Mouse (Mus musculus): Measurements from ENCODE around the gene Rgs9.

Rgs9 gene

DNA sequence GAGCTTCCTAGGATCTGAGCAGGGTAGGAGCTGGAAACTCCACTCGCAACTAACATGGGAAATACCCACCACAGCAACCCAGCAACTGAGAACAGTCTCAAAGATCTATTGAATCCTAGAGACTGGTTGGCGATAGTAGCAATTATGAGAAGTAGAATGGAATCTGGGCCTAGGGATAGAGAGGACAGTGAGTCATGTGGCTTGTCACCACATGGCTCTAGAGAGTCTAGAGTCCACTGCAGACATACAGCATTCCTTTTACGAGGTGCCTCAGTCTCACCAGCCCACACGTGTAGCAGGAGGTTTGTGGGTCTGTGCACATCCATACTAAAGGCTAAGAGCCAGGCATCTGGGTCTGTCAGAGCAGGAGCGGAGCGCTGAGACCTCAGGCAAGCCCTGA lies 59.3 kb downstream of the Rgs9 start:
- DNase-seq: no peak

DNA sequence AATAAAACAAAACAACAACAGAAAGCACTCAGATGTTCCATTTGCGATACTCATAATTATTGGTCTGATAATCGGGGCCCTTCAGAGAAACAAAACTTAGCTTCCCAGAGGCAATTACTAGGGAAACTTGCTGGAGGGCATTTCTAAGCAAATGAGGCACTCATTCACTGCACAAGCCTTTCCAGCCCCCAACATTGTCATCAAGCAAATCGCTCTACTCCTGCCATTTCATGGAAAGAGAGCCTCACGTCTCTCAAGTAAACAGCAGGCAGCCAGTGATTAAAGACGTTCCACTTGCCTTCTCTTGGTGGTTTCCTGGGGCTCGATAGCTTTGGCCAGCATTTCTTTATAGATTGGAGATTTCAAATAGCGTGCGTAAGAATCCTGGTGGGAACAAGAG lies 60.1 kb downstream of the Rgs9 start:
- no peak for DNase-seq

DNA sequence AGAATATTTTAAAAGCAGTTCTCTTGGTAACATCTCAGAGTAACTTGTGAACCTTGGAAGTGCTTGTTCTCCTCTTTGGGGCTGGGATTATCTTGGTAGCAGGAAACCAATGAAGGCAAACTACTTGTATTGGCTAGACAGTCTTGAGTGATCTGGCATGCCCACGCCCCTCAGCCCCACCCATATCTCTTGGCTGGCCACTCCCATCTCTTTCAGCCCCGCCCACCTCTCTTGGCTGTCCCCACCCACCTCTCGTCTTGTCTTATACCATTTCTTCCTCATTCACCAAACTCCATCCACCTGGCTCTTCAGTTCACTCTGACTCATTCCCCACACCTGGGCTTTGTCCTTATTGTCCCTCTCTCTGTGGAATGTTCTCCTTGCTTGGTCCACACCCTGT lies 64.3 kb downstream of the Rgs9 start:
- no peak for DNase-seq

DNA sequence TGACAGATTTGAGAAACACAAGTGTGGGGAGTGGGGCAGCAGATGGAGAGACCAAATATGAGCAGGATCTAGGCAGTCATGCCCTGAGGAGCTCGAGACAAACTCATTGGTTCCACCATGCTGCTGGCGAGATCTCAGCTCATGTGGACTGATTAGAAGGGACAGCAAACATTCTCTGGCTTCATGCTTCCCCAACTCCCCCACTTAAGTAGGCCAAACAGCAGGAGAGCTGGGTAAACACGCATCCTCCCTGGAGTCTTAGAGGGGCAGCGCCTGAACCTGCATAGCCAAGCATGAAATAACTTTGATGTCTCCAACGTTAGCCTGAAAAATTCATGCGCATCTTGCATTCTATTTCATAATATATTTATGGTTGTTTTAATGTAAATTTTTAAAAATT lies 65.1 kb downstream of the Rgs9 start:
- no peak for DNase-seq

DNA sequence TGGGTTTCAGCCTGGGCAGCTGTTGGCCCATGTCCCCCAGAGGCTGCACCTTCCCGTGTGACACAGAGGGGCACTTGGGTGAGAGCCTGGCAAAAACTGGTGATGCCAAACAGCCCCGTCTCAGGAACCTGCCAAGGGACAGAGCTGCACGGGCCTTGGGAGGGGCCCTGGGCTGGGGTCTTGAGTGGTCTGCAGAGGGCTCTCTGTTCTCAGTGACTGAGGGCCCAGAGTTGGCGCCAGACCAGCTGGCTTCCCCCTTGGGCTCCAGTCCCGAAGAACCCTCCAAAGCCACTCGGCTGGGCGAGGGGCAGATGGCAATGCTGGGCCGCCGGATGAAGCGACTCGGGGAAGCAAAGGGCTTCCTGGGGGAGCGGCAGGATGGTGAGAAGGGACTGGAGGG lies 70.8 kb downstream of the Rgs9 start:
- DNase-seq: peak; percentile 58 to 63

DNA sequence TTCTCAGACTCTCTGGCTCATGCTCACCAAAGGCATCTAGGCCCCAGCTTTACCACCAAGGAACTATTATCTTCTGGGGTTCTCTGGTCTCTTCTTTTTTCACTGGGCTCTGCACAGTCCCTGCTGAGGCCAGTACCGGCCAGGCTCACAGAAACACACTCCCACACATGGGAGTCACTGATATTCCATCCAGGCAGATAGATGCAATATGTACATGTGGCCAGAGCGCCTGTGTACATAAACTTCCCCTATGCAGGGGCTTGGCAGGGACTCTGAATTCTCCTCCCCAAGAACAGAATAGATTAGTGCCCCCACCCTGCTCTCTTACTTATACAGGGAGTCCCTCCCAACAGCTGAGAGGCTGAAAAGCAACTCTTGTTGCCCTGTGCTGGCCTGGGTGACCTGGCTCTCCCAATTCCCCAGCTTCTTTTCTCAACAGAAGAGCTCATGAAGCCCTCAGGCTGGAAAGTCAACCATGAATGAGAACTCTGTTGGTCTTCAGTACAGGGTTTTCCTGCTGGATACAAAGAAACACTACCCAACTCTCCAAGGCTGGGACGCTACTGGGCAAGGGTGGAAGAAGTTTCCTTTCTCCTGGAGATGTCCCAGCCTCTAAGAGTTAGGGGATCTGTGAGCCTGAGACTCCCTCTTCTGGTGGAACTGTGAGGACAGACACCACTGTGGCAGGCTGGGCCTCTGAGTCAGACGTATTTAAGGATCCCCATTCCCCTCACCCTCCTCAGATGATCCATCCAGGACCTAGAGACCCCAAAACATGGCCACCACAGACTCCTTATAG lies 76.5 kb downstream of the Rgs9 start:
- DNase-seq: no peak

DNA sequence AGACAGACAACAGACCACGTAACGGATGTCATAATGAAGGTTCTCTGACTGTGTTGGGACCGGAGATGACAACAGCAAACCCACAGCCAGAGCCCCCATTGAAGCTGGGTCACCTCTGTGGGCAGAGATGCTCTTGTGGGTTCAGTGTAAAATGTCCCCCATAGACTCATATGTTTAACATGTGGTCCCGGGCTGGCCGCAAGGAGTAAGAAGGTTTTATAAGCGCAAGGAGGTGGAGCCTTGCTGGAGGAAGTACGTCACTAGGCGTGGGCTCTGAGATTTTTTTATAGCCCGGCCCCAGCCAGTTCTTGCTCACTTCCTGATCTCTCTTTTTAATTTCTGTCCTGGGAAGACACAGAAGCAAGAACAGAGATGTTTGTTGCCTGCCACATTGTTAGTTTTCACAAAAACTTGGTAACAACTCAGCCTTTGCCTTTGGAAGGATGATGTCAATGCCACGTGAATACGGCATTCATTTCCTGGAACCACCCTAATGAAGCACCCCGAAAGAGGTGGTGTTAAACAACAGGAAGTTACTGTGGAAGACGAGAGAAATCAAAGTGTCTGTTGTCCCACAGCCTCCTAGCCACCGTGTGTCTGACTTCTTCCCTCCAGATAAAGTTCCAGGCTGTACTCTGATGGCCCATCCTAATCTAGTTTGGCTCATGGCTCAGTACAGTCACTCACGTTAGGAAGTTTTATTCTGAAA lies 79.1 kb downstream of the Rgs9 start:
- DNase-seq: no peak

DNA sequence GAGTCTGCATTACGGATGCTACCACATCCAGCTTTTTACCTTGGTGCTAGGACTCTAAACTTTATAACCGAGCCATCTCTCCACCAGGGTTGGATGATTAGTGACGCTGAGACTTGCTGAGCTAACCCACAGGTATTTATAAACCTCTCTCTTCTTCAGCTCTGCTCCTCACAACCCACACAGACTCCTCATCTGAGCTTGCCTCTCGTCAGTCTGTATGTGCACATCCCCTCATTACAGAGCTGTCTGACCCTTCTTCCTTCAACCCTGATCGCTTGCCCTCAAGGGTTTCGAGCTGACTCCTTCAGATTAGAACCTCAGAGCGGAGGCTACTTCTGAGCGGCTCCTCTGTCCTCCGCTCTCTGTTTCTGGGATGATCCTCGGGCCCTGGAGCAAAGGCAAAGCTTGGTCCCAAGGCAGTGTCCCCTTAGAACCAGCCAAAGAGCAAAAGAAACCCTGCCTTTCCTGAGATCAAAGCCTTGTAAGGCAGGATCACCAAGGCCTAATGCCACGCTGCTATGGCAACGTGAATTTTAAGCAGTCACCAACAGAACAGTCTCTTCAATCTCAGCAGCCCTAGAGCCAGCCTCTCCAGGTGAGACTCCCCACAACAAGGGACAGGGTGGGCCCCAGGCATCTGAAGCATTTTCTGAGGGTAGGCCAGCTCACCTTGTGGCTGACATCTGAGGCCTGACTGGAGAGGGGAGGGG lies 79.9 kb downstream of the Rgs9 start:
- DNase-seq: no peak

DNA sequence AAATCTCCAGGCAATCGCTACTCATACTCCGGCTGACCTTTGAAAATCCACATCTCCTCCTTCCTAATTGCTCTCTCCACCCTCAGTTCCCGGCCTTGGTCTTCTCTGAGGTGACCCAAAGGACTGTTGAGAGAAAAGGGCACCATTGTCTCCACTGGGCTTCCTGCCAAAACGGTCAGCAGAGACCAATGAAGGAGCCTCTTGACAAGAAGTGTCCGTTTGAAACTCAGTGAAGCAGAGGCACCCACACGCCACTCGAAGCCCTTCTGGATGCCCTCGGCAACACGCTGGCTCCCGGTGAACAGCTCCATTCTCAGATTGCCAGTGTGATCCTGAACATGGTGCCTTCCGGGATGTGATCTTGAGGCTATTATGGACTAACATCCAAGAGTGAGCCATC lies 87.2 kb downstream of the Rgs9 start:
- DNase-seq: peak in 1 of 2 experiments; percentile 30

DNA sequence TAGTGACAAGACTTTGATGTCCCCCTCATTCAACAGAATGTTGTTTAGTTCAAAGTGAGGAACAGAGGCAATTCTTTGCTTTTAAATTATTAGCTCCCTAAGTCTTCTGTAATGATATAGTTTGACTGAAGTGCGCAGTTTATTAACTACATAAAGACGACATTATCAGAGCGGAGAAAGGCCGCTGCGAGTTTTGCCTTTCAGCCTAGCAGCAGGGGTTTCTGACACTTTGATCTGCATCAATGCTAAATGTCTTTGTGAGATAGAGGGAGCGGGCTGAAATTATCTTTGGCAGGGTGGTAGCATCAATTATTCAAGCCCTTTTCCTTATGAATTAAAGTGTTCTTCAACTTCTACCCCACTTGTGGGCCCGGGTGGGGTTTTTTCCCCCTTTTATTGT lies 87.6 kb downstream of the Rgs9 start:
- no peak for DNase-seq

DNA sequence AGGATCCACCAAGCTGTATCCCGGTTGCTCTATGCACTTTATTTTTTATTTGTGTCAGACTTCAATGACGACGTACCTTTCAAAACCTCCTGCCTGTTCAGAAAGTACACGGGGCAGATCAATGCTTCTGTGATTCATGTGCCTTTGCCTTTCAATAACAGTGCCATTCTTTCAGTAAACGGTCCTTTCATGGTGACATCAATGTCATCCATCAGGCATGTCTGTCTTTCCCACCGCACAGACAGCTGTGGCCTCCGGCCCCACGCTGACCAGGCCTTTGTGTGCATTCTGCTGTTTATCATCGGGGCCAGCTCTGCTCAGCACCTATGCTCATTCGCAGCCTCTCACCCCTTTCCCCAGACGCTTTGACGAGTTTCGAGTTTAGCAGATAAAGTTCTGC lies 91.2 kb downstream of the Rgs9 start:
- DNase-seq: no peak

DNA sequence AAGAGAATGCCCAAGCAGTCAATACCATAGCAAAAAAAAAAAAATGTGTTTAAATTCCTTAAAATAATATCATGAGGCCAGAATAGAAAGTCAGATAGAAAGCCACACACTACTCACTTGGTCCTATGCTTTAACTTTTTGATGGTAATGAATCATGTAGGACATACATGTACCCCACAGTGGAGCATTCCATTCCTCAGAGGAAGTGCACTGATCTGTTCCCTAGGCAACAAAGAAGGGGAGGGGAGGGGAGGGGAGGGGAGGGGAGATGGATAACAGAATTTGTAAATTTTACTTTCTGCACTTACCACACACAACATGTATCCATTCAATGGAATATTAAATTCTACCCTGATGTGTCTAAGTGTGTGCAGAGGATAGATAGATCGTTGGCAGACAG lies 91.9 kb downstream of the Rgs9 start:
- DNase-seq: no peak

DNA sequence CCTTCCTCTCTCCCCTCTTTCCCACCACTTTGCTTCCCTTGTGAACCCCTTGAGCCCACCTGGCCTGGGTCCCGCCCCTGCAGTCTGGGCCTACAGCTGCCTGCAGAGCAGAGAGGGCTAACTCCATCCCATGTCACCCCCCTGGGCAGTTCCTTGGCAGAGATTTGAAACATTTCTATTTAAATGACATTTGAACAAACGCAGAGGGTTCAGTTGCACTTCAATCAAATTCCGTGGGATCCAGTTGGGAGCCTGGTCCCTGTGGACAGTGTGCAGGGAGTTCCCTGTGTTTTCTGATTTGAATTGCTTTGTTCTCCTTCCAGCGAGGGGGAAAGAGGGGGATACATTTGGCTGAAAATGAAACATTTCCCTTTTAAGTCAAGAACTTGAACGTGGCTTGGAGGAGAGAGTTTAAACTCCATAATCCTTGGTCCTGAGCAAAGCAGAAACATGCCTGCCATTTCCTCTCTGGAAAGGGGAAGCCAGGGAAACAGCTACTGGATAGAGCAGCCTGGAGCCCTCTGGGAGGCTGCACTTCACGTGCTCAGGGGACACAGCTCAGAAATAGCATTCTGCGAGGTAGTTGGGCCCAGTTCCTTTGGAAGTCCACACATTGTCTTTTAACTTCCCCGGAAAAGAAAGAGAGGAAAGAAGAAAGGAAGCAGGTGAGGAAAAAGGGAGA lies 98.2 kb downstream of the Rgs9 start:
- no peak for DNase-seq

DNA sequence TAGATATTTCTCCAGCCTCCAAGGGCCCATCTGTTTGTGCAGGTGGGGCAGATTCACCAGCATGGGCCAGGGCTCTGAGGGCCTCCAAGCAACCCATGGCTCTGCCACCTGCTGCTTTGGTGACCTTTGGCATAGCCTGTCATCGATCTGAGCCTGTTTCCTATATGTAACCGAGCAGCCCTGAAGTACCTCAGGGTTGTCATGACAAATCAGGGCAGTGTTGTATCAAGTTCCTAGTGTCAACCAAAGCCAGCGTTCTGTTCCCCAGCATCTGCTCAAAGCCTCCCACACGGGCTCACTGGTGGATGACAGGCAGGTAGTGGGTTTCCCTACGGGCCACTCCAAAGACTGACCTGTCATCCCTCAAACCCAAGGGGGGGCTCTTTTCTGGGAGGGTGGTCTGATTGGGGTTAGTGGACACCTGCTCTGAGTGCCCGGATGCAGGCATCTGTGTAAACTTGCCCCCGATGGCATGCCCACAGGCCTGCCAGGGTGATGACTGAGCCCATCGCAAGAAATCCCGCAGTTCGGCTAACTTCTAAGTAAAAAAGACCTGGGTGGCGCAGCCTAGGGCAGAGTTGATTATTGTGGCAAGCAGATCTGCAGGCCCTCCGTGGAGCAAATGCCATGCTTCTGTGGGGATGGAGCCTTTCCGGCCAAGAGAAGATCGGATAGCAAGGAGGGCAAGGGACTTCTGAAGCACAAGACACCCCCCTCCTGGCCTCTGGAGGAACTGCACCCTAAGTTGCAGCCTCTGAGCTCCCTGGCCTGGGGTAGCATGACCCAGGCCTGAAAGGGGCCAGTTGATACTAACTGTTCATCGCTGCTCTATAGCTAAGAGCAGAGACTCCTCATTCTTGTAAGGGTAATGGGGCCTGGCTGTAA lies 105.0 kb downstream of the Rgs9 start:
- peak; percentile 89 to 93 for DNase-seq

DNA sequence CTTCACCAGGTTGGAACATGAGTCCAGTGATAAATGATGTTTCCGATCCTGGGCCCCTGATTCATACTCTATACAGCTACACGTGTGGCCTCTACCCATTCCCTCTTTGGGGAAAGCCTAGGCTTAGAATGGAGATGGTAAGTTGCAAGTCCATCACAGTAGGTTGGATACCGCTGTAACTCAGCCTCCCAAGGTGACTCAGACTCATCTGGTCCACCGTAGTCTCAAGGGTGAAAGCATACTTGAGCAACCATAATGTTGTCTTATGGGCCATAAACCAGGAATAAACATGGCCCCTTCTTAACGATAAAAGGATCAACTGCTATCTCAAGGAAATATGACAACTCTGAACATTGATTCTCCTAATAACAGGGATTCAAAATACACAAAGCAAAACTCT lies 109.7 kb downstream of the Rgs9 start:
- DNase-seq: no peak

DNA sequence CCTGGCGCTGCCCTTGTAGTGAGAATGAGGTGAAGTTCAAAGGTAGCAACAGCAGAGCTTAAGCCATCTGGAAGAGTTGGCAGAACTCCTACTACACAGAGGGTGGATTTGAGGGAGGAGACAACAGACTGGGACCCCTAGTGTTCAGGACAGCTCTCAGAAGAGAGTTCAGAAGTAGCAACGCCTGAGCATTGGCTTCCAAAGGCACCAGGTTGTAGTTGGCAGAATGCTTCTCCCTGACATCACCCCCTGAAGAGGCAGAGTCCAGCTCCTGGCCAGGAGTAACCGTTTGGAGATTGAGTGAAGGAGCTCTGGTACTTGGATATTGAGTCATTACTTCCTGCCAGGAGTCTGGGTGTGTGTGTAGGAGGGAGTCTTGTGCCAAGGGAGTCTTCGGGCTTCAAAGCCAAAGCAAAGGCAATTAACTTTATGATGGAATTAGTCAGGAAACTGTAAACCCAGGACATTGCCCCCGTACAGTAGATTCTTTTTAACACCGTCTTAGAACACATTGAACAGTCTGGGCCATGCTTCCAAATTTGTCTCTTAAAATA lies 110.2 kb downstream of the Rgs9 start:
- peak in 1 of 2 experiments; percentile 42 for DNase-seq

DNA sequence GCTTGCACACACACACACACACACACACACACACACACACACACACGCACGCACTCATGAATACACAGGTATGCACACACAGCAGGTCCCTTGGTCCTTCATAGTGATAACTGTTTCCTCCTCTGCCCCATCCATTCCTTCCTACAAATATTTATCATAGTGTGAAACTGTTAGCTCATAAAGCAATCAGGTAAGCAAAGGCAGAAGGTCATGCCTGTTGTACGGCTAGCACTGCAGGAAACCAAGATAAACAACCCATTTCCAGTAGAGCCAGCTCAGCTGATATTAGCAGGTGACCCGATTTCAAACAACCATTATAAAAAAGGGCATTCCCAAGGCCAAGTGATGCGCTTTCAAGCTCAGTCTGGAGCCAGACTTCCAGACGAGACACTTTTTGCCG lies 116.8 kb downstream of the Rgs9 start:
- DNase-seq: no peak

DNA sequence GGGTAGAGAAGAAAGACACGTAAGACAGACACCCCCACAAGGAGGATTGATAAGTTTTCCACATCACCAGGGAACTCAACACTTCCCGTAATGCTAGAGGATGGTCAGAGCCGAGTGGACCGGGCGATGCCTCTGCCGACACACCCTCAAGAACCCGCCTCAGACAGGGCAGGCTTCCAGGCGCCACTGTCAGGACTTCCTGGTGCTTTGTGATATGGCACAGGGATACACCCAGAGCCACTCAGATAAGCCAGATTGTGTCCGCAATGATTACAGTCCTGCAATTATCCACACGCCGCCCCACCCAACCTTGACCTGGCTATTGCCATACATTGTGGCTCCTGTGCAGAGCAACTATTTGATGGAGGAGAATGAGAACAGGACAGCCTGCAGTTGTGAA lies 117.6 kb downstream of the Rgs9 start:
- no peak for DNase-seq

DNA sequence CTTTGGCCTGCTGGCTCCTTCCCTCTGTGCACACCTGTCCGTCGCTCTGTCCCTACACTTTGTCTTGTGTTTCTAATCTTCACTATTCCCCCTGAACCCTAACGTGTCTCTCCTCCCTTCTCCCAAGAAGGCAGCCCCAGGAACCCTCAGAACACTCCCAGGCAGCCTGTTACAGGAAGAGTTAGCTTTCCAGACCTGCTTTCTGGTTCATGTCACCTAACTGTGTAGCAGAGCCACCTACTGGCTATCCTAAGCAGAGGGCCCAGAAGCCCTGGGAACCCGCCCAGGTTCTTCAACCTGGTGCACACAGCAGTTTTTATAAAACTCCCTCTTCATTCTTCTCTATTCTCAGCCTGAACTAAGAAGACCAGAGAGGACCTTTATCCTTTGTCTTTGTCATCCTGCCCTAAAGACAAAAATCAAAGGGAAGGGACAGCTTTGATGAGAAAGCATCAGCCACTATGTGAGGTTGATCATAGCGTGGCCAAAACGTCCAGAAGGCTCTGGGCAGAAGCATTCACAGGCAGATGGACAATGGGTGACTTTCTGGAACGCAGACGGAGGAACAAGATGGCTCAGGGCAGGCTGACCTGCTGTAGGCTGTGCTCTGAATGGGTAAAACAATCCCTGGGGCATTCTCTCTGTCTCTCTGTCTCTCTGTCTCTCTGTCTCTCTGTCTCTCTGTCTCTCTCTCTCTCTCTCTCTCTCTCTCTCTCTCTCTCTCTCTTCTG lies 119.0 kb downstream of the Rgs9 start:
- DNase-seq: peak; percentile 80 to 83

DNA sequence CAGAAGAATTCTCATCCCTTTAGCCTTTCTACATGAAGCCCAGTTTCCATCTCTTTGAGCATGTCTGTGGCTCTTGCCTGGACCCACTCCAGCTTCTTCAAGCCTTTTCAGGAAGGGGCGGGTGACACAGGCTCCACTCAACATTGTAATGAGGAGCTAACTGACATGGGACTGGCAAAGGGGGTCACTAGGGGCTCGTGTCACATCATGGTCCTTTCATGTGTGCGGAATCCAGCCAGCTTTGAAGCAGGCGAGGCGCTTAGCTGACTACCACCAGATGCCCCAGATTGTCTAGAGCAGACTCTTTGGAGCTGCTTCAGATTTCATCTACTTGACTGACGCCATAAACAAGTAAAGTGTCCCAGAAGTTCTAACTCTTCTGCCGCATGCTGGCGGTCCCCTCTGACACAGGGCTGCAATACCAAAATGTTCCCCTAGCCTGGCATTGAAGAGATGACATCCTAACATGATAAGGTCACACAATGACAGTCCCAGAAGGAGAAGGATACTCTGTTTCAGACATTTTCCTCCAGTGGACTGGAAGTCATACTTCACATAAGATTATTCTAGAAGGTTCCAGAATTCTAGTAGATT lies 122.5 kb downstream of the Rgs9 start:
- peak in 1 of 2 experiments; percentile 21 for DNase-seq
